Mouse (Mus musculus) G1E (cell line): Measurements from ENCODE around the gene Gabbr2.

ENCODE experiments used
- CTCF ChIP-seq: IDR thresholded peaks from 2 replicates; pipeline ENCODE4 v1.5.1; 2012; ENCODE audit warnings: low read depth, low read length, inconsistent platforms, mixed read lengths
- GATA1 ChIP-seq: IDR thresholded peaks from 2 replicates; pipeline ENCODE4 v1.6.1; 2012; ENCODE audit warnings: borderline replicate concordance, low read length, inconsistent platforms, mixed read lengths
- GATA2 ChIP-seq: IDR thresholded peaks from 2 replicates; pipeline ENCODE4 v1.6.1; 2012; ENCODE audit warnings: low read depth, low read length, inconsistent platforms, borderline replicate concordance
- TAL1 ChIP-seq: conservative IDR thresholded peaks from 2 replicates; pipeline ENCODE4 v1.6.1; 2012; ENCODE audit warnings: low read depth, low read length, inconsistent platforms, mixed read lengths

- TF ChIP-seq CTCF (no peak), TAL1 (no peak), GATA1 (no peak), GATA2 (no peak)
Measured at GRCm38 (mm10) chr4:46905152-46905551, 86.5 kb downstream of the Gabbr2 start.
